Mouse (Mus musculus) B cell, adult 2 months (primary cell): ENCODE results near the gene Ptprg.

Source experiments
- DNase-seq, 2 experiments: peaks; one replicate each; pipeline ENCODE4 v3.0.0; 2022

Ptprg gene

DNA sequence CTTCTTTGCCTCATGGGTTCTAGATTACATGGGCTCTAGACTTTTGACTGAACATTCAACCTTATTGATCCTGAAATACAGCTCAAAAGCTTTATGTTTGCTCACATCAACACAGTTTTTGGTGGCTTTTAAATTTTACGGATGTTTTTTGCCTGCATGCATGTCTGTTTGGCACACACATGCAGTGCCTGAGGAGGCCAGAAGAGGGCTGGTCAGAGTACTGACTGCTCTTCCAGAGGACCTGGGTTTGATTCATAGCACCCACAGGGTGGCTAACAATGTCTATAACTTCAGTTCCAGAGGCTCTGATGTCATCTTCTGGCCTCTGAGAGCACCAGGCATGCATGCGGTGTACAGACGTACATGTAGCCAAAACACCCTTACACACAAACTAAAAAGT is 12.0 kb downstream of the Ptprg start:
- no peak for DNase-seq

DNA sequence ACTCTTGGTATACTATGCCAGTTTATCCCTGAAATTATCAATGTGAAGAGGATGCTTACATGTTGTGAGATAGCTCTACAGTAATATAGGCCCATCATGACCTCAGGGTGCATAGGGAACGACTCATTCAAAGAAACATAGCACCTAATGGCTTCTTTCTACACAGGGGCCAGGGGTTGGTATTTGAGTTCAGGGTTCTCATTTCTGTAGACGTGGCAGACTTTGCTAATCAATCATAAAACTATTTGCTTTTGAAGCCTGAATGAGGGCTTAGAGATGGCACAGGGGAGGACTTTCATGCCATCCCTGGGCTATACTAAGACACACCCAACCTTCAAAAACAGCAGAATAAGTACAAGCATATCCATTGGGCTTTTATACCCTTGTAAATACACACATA is 16.4 kb downstream of the Ptprg start:
- DNase-seq = no peak

DNA sequence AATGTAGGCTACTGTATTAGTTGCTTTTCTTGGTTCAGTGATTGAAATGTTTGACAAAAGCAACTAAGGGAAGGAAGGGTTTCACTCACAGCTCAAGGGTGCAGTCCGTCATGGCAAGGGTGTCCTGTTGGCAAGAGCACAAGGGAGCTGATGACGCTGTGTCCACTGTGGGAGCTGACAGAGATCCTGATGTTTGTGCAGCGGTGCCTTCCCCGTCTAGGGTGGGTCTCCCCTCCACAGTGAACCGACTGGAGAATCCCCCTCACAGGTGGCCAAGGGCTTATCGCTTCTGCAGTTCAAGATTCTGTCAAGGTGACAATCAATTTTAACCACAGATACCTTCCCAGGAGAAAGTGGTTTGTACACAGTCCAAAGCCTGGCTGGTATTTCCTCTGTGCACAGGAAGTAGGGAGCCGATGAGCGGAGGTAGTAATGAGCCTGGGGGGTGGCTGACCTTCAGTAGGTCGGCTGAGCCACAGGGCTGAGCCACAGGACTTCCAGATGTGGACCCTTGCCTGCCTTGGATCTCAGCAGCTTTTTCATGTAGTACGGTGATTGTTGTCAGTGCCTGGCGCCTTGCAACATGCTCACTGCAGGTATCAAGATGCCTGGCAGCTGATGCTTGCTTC is 18.5 kb downstream of the Ptprg start:
- DNase-seq = no peak

DNA sequence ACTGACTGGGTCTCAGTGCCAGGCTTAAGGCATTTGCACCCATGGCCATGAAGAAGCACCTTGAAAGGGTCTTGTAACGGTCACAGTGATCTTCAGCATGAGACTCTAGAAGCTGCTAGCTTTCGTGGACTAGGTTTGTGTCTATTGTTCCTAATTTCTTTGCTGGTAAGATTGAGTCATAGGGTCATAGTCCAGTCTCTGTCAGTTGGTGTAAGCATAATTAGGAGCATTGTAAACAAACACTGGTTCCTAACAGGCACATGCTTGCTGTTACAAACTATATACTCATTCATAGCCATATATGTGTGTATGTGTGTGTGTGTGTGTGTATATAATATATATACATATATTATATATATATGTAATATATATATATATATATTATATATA is 19.1 kb downstream of the Ptprg start:
- no peak for DNase-seq

DNA sequence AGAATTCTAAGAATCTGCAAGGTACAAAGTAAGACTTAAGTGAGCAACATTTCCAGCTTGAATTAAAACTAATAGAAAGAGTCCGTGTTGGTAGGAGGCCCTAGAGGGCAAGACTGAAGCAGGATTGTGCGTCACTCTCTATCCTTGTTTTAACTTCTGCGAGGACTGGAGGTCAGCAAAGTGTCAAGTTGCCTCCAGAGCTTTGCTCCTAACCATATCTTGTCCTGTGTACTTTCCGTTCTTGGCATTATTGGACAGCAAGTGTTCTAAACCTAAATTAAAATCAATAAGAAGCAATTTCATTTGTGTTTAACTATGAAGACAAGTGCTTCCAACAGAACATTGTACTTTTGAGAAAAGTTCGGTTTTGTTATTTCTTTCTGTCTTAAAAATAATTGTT is 20.4 kb downstream of the Ptprg start:
- no peak for DNase-seq

DNA sequence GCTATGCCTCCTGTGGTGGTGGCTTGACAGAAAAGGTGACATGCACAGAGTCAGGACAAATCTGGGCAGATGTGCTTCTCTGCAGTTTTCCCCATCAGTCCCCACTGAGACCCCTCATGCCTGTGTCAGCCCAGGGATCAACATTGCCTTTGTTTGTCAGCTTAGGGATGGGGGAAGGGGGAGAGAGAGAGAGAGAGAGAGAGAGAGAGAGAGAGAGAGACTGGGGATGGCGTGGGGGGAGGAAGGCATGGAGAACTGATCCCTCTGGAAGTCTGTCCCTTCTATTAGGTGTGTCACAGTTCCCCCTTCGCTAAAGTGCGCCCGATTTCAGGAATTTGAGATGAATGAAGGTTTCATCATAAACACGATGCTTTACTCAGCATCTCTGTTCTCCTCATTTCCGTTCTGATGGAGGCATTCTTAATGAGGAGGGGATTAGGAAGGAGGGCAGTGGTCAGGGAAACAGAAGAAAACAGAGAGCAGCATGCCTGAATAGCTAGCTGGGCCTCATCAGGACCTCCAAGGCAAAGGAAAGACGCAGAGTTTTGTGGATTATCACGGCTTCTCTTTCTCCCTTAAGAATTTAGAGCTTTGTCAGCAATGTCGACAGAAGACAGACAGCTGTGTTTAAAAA is 24.1 kb downstream of the Ptprg start:
- no peak for DNase-seq

DNA sequence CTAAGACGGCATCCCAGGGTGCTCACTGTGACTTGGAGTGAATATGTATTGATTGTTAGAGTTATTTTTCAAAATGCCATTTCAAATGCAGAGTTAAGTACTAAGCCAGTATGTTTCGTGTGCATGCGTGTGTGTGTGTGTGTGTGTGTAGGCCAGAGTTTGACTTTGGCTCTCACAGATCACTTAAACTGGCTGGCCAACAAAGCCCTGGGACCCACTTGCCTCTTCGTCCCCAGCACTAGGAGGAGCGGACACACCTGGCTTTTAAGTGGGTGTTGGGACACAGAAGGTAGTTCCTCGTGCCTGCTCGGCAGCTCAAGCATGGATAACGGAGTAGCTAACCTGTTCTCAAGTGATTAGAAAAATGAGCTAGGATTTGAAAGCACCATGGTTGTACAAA is 24.6 kb downstream of the Ptprg start:
- no peak for DNase-seq

DNA sequence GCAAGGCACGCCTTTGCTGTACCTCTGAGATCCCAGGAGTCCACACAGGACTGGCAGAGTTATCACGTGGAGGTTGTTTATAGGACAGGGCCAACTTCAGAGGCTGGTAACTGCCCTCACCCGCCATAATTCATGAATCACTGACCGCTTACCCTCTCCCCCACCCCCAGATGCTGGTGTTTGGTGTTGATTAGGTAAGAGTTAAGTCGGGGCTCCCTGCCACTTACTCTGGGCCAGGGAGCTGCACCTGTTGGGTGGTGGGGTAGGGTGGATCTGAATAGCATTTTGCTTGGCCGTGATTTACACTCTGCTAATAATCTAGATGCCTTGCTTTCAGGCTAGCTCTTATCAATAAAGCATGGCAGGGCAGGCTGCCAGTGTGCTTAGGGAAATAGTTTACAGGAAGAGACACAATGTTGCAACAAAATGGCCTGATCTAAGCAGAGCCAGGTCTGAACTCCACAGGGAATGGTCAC is 25.2 kb downstream of the Ptprg start:
- no peak for DNase-seq

DNA sequence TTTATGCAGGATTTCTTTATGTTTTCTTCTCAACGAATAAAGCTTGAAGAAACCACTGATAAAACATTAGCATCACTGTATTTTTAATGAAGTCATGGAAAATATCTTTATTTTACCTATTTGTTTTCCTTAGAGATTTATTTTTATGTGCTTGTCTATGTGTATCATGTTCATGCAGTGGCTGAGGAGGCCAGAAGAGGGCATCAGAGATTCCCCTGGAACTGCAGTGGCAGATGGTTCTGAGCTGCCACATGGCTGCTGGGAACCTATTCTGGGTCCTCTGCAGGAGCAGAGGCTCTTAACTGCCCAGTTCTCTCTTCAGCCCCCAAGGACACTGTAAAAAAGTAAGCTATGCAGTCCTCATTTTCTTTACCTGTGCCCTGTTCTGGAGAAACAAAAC is 26.6 kb downstream of the Ptprg start:
- DNase-seq = no peak

DNA sequence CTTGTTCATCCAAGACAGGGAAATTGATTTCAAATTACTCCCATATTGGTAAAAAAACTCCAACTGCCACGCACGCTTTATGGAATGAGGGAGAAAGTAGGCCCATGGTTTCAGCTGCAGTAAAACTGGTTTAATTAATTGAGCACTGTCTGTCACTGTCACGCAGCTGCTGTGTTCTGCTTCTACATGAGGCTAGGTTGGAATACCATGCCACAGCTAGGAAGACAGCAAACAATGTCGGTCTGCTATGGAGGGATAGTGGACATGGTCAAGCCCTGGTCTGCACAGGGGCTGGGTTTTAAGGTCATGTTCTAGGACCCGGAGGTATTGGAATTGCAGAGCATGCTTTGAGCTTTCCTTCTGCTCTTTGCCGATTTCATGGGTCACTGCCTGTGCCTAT is 30.9 kb downstream of the Ptprg start:
- no peak for DNase-seq

DNA sequence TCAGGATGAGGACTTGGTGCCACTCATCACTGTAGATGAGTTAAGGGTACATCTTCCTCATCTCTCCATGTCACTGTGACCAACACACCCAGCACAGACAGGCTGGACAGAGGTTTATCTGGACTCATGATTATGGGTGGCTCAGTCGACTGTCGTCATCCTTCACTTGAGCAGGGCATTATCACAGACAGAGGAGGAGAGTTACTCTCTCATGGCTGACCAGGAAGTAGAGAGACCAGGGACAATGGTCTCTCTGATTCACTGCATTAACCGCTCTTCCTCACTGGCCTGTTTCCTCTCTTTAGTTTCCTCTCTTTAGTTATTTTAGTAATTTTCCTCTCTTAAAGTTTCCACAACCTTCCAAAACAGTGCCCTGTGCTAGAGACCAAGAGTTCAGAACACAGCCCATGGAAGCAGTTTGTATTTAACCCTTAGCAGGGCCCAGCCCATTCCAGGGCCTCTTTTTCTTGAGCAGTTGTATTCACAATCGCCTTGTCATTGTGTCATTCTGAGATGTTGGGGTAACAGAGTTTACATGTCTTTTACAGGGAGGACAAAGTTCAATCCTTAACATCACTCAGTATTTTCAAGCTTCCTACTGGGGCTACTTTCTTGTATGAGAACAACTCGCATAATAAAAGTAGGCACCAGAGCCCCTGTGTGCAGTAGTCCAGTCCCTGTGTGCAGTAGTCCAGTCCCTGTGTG is 31.7 kb downstream of the Ptprg start:
- DNase-seq = no peak

DNA sequence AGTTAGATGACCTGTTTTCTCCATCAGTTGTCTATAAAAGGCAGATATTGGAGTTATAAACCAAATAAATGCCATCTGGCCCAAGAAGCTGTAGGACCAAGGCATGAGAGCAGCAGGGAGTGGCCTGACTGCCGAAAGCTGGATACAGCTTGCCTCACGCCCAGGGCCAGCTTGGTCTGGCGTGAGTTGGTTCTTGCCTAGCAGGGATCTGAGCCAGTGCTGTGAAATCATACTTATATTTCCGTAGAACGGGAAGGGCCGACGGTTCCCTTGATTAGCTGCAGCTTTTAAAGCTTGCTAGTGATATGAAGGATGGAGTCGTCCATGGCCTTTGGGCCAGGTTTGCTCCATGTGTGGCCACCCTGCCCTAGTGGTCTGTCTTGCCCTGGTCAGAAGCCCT is 37.1 kb downstream of the Ptprg start:
- no peak for DNase-seq

DNA sequence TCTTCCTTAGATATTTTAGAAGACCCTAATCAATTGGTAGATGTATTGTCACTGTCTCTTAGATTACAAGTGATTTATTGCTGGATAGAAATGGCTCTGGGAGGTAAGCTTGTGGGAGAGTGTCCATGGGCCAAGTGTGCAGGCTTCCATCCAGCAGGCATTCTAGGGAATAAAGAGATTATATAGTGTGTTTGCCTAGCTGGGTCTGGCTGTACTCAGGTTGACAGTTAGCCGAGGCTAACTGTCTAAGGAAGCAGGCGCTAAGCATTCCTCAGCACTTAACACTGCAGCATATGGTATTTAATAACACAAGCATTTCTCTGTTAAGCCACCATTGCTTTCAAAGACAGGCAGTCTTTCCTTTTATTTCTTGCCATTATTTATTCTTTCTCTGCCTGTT is 39.3 kb downstream of the Ptprg start:
- no peak for DNase-seq

DNA sequence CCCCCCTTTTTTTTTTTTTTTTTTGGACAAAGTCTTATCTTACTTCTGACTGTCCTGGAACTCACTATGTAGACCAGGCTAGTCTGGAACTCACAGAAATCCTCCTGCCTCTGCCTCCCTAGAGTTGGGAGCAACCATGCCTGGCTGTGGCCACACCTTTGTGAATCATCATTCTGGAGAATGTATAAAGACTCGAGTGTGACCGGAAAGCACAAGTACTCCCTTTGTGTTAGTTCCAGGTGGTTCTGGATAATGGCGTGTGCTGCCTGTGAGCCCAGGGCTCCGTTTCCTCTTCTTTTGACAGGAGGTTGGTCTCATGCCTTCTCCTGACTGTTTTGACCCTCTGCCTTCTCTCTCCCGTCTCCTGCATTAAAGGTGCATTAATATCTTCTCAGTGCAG is 41.0 kb downstream of the Ptprg start:
- no peak for DNase-seq

DNA sequence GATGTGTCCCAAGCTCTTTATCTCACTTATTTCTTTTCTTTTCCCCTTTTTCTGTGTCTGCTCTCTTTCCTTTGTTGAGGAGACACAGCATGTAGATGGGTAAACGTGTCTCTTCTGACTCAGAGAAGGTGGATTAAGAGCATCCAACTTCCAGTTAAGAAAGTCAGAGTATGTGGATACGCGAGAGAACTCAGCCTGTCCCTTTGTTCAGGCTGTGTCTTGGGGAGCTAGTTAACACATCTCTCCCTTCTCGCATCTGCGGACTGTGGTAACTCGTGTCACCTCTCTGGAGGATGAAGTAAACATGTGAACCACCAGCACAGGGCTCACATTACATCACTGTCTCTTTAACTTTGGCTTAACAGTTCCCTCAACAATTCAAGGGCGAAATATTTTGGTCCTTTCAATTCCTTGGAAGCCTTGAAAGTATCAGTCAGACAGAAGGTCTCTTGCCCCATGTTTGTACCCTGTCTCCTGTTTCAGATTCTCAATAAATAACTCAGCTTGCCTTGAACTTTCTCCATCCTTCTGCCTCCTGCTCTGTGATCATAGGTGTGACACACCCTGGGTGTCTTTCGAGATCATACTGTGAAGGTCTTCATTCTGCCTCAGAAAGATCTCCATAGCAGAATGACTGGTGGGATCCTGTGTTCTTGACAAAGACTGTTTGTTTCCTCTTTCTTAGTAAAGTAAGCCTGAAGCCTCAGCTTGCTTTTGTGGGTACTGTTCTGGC is 51.0 kb downstream of the Ptprg start:
- no peak for DNase-seq

DNA sequence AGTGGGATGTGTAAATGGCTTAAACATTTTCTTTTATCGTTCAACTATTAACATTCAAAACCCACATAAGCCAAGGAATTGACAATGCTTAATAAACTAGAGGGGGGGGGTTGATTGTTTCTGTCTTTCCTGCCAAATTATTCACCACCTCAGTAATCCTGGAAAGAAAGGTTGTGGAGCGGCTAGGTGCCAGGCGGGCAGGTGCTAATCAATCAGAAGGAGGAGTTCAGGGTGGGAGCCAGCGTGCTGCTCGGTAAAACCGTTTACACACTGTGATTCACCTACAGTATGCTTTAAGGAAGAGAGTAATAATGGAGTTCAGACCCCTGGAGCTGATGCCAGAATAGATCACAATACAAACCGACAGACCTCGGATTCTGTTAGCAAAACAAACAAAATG is 55.0 kb downstream of the Ptprg start:
- no peak for DNase-seq

DNA sequence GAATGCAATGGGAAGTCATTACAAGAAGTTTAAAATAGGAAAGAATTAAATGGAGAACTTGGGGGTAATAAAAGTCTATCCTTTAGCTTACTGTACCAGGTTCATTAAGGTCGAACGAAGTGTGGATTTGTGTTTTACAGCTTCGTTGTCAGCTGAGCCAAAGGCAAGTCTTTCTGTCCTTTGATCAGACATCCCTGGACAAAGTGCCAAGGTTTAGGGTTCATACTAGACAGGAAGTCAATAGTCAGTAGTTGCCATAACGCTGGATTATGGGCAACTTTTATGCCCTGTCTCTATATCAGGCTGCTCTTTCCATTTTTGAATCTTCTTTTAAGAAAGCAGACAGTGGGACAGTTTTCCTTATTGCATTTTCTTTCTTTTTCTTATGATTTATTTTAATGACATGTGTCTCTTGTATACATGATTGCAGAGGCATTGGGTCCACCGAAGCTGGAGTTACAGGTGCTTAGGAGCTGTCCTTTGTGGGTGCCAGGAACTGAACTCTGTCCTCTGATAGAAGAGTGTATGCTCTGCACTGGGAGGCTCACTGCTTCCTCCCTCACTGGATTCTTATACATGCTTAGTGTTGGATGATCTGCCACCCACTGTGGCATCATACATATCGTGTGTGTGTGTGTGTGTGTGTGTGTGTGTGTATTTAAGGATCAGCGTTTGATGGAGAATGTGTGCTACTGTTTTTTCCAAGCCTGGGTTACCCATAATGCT is 56.7 kb downstream of the Ptprg start:
- DNase-seq = no peak

DNA sequence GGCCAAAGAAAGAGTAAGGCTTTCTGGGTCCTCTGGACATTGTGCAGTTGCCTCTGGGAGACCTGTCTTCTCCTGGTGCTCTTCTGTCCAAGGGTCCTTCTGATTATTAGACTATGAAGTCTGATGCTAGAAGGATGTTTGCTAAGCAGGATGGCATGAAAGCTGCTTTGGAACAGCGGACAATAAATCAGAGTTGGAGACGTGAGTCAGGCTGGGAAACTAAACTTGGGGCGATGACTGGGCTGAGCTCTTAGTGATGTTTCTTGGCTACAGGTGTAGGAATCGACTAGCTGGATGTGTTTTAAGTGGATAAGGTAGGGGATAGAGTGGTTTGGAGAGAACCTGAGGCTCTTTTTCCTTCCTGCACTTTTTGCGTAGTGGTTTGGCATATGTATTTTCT is 59.1 kb downstream of the Ptprg start:
- DNase-seq = no peak

DNA sequence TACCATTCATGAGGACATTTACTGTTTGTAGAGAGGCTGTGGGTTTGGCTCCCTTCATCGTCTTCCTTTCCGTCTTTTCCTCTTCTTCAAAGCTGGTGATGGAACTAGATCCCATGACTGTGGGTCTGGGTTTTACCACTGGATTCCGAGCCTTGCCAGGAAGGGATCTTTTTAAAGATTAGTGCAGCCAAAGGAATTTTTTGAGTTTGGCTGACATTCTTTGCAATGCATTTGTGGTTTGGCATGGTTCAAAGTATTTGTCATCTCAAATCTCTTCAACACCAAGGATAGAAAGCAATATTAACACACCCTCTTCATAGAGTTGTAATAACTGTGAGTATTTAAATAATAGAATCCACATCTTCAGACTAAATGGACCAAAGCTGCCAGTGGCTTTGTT is 59.8 kb downstream of the Ptprg start:
- DNase-seq = no peak

DNA sequence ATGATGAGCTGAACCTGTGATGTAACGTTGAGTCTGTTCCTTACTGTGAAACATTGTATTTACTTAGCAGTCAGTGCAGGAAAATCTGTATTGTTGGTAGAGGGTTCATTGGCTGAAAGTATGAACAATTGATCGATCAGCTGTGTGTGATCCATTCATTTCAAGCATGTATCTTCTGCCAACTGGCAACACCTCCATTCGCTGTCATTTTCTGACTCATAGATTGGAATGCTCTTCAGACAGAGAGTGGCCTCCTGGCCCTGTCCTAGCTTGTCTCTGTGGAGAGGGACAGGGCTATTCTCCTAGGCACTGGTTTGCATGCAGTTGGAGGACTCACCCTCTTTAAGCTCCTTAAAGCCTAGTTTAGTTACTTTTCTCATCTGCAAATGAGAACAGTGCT is 62.4 kb downstream of the Ptprg start:
- no peak for DNase-seq

DNA sequence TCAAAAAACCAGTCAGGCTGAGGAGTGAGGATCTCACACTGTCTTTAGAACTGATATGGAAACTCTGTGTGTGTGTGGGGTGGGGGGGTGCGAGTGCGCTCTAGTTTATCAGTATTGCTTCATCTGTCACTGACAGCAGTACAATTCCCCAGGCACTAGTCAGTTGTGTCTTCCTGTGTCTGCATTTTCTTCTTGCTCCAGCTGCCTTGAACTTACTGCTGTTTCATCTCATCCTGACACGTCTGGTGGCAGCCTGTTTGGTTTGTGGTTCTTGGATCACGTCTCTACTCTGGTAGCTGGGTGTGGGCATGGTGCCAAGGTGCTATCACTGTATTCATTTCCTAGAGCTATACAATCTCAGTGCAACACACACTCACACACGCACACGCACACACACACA is 64.0 kb downstream of the Ptprg start:
- DNase-seq = no peak

DNA sequence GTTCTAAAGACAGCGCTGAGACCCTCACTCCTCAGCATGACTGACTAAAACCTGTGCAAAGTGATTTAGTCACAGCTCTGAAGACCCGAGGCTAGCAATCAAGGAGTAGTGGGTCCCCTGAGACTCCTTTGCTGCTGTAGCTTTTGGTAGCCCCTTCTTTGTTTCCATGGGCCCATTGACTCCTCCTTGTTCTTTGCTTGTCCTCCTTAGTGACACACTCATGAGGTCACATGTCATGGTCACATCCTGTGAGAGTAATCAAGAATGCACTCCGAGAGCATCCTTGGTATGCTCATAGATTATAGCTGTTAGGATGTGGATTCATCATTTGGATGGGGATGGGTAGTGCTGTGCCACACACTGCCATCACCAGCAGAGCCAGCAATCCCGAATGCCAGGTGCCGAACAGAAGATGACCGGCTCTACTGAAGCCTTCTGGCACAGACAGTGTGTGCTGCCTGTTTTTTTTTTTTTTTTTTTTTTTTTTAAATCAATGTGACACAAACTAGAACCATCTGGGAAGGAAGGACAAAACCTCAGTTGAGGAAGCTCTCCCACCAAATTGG is 64.9 kb downstream of the Ptprg start:
- no peak for DNase-seq

DNA sequence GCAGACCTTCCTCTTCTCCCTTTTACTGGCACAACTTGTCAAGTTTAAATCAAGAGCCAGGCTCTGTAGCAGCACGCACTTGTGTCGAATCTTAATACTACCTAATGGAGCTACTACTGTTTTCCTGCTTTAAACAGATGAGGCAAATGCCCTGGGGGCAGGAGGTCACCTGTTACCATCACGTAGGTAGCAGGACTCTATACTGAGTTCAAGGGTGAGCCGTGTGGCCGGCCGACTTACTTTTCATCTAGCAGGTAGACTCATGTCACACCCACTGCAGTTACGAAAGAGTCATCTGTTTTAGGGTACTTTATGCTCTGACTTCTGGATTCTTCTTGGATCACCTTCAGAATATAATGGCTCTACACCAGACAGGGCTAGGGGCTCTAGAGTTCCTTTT is 66.3 kb downstream of the Ptprg start:
- DNase-seq = no peak
